Mouse (Mus musculus): ENCODE results near the gene Gm12248.

- no peak for TF ChIP-seq GATA1 (IDR thresholded peaks at IDR 0.05; ENCODE audit: borderline replicate concordance, low read length)
- TF ChIP-seq FLI1 (IDR thresholded peaks at IDR 0.05; ENCODE audit: low read length): no peak
Observed at GRCm38 (mm10) chr11:58095561-58095960, 2.6 kb upstream of the Gm12248 start.
